Mouse (Mus musculus): ENCODE measurements around the gene Unc79. TPM values are rescaled to one million over a fixed set of nuclear protein-coding genes. Genes with fewer than 3 reads are reported as not detected.

Gene Unc79
- polyA plus RNA-seq, 1 experiment from 2014 or later = 11.3 TPM

DNA sequence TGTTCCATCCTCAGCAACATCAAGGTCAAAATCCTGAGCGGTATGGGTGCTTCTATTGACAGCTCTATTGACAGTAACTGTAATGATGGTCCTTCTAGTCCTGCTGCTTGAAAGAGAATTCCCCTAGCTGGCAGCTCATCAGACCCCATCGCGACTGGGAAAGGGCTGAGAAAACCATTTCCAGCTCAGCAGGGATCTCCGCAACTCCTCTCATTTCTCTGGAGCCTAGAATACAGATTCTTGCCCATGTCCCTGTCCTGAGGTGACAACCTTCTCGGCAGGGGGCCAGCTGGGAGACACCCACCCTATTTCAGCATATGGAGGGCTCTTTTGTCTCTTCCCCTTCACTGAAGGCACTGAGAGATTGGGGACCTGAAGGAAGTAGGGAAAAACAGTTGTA, 244.3 kb downstream of the Unc79 start:
- Histone ChIP-seq H3K9me3 (ENCODE audit: control insufficient read depth, low read length) (no peaks in the 10 kb centered on the region), H3K4me2 (replicated peaks) (no peak overlapping the region), H3K36me3 (replicated peaks; ENCODE audit: control insufficient read depth, insufficient read depth) (no peaks in the 10 kb centered on the region), H3K27ac (no peak overlapping the region), H3K9ac (no peak overlapping the region), H3K27me3 (ENCODE audit: control insufficient read depth, insufficient read depth, low read length) (no peaks in the 10 kb centered on the region), H3K4me3 (replicated peaks; ENCODE audit: low read length) (no peak overlapping the region), H3K4me1 (replicated peaks; ENCODE audit: control insufficient read depth, insufficient read depth, low read length) (no peaks in the 10 kb centered on the region)
- DNase-seq (ENCODE audit: low spot score) = no peak
- ATAC-seq (ENCODE audit: low FRiP score) = no peak
- 72% methylated on average over 5 of the region's 5 CpGs for WGBS

DNA sequence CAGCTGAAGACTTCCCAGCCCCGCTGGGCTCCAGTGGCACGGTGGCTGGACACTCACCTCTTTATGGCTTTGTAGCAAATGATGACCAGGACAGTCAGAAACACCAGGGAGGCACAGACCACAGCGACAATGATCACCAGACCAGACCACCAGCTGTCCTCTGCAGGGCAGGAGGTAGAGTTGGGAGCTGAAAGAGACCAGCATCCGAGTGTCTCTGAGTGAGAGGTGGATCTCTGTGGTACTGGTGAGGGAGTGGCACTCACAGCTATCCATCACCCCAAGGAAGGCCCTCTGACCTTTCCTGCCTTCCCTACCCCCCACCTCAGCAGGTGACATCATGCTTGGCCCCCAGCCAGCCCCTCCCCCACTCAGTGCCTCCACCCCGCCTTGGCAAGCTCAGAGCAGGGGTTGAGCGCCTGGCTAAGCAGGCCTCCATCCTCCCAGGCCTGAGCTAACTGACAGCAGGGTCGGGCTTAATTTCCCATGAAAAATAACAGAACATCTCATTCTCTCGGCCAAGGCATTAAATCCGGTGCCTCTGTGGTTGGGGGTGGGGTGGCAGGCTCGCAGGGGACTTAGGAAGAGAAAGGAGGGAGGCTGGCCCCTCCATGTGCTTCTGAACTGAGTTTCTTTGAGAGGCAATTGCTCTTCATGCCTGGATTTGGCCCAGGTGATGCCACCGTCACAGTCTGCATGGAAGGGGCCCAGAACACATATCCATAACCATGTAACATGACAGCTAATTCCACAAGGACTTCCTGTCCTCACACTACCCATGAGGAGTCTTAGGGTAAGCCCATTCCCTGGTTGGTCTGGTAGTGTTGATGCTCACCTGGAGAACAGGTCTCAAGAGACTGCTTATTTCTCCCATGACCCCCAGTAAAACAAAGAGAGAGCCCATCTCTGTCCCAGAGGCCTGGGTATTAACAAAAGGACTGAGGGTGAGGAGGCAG, 254.2 kb downstream of the Unc79 start:
- Histone ChIP-seq H3K4me1 (replicated peaks; ENCODE audit: control insufficient read depth, insufficient read depth, low read length) (peaks cover 19% of the 10 kb centered on the region), H3K4me2 (replicated peaks) (no peak overlapping the region), H3K9ac (no peak overlapping the region), H3K9me3 (ENCODE audit: control insufficient read depth, low read length) (no peaks in the 10 kb centered on the region), H3K27me3 (ENCODE audit: control insufficient read depth, insufficient read depth, low read length) (no peaks in the 10 kb centered on the region), H3K4me3 (replicated peaks; ENCODE audit: low read length) (no peak overlapping the region), H3K36me3 (replicated peaks; ENCODE audit: control insufficient read depth, insufficient read depth) (no peaks in the 10 kb centered on the region), H3K27ac (peak overlapping the region; percentile 72)
- DNase-seq (ENCODE audit: low spot score) = peak; percentile 28
- peak; percentile 75 for ATAC-seq (ENCODE audit: low FRiP score)
- 15% methylated on average over 11 of the region's 11 CpGs for WGBS

DNA sequence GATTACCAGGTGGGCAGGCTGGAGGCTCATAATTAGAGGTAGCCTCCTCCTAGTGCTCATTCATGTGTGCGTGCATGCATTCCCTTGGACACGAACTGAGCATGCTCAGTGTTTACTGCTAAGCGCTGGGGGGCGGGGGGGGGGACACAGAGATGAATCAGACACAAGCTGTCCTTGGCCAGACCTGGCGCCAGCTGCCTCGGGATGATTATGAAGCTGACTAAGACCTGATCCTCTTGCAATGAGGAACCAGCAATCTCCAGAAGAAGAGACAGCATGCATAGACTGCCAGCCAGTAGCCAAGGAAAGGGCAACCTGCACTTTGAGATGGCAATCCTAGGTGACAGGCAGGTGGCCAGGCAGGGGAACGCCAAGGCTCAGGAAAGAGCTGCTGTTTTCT, 256.9 kb downstream of the Unc79 start:
- Histone ChIP-seq H3K36me3 (replicated peaks; ENCODE audit: control insufficient read depth, insufficient read depth) (no peaks in the 10 kb centered on the region), H3K9me3 (ENCODE audit: control insufficient read depth, low read length) (no peaks in the 10 kb centered on the region), H3K4me1 (replicated peaks; ENCODE audit: control insufficient read depth, insufficient read depth, low read length) (peaks cover 19% of the 10 kb centered on the region), H3K27ac (no peak overlapping the region), H3K4me2 (replicated peaks) (no peak overlapping the region), H3K27me3 (ENCODE audit: control insufficient read depth, insufficient read depth, low read length) (no peaks in the 10 kb centered on the region), H3K9ac (no peak overlapping the region), H3K4me3 (replicated peaks; ENCODE audit: low read length) (no peak overlapping the region)
- no peak for ATAC-seq (ENCODE audit: low FRiP score)
- no peak for DNase-seq (ENCODE audit: low spot score)
- WGBS = 72% methylated on average over 7 of the region's 7 CpGs

DNA sequence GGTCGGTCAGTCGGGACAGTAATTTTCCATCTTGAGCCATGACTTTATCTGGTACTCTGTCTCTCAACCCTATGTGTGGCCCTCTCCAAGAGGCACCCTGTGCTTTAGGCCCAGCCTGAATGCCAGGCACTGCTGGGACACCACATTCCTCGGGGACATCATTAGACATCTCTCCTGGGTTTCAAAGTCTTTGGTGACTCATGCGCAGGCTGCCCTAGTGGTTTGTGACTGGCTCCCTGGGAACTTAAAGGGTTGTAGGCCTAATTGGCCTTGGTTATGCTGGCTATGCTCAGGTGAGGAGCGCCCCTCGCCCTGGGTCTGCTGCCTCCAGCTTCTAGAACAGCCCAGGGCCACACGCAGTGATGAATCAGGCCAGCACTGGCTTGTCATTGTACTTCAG, 260.9 kb downstream of the Unc79 start:
- Histone ChIP-seq H3K9ac (no peak overlapping the region), H3K27me3 (ENCODE audit: control insufficient read depth, insufficient read depth, low read length) (no peaks in the 10 kb centered on the region), H3K4me2 (replicated peaks) (no peak overlapping the region), H3K4me3 (replicated peaks; ENCODE audit: low read length) (no peak overlapping the region), H3K9me3 (ENCODE audit: control insufficient read depth, low read length) (no peaks in the 10 kb centered on the region), H3K36me3 (replicated peaks; ENCODE audit: control insufficient read depth, insufficient read depth) (no peaks in the 10 kb centered on the region), H3K27ac (no peak overlapping the region), H3K4me1 (replicated peaks; ENCODE audit: control insufficient read depth, insufficient read depth, low read length) (peaks cover 10% of the 10 kb centered on the region)
- 91% methylated on average over 7 of the region's 7 CpGs for WGBS
- ATAC-seq (ENCODE audit: low FRiP score) = no peak
- no peak for DNase-seq (ENCODE audit: low spot score)

DNA sequence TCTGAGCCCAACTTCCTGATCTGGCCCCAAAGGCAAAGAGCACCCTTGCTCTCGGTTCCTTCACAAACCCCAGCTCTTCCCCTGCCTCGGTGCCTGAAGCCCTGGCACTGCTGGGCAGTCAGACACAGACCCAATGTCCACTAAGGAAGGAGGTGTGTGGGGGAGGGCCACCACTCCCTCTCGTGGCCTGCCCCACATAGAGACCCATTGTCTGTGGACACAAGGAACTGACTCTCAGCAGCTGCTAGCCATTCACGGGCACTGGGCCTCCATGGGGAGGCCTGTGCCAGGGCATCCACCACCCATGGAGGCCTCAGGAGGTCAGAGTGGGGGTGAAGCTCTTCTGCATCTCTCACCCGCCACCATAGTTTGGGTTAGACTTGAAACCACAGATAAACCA, 262.4 kb downstream of the Unc79 start:
- WGBS = 50% methylated on average over 5 of the region's 5 CpGs
- no peak overlapping the region for H3K9ac ChIP-seq
- H3K4me1 ChIP-seq (replicated peaks; ENCODE audit: control insufficient read depth, insufficient read depth, low read length) = peaks cover 16% of the 10 kb centered on the region
- H3K36me3 ChIP-seq (replicated peaks; ENCODE audit: control insufficient read depth, insufficient read depth) = no peaks in the 10 kb centered on the region
- no peak overlapping the region for H3K27ac ChIP-seq
- ATAC-seq (ENCODE audit: low FRiP score) (no peak), DNase-seq (ENCODE audit: low spot score) (no peak)
- no peak overlapping the region for H3K4me3 ChIP-seq (replicated peaks; ENCODE audit: low read length)
- H3K9me3 ChIP-seq (ENCODE audit: control insufficient read depth, low read length) = no peaks in the 10 kb centered on the region
- H3K4me2 ChIP-seq (replicated peaks) = no peak overlapping the region
- H3K27me3 ChIP-seq (ENCODE audit: control insufficient read depth, insufficient read depth, low read length) = no peaks in the 10 kb centered on the region

DNA sequence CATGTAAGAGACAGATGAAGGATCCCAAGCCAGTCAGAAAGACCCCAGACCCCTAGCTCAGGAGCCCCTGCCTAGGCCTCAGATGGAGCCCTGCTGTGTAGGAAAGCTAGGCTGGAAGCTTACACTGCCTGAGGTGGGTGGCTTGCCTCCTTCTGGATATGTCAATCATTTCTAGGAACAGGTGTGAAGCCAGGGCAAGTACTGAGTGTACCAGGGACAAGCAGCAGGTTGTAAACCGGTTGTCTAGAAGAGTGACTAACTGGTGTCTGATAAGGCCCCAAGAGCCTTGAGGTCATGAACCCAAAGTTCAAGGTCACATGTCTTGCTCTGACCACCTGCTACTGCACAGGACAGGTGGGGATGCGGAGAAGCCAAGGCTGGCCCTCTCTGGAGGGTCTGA, 264.9 kb downstream of the Unc79 start:
- H3K9ac ChIP-seq = no peak overlapping the region
- no peak for DNase-seq (ENCODE audit: low spot score)
- H3K4me3 ChIP-seq (replicated peaks; ENCODE audit: low read length) = no peak overlapping the region
- WGBS = 89% methylated on average over 2 of the region's 2 CpGs
- H3K9me3 ChIP-seq (ENCODE audit: control insufficient read depth, low read length) = no peaks in the 10 kb centered on the region
- no peak overlapping the region for H3K27ac ChIP-seq
- ATAC-seq (ENCODE audit: low FRiP score) = 0 out of 2 replicates have a peak, but pooled peaks have one; percentile 2
- H3K27me3 ChIP-seq (ENCODE audit: control insufficient read depth, insufficient read depth, low read length) = no peaks in the 10 kb centered on the region
- no peaks in the 10 kb centered on the region for H3K36me3 ChIP-seq (replicated peaks; ENCODE audit: control insufficient read depth, insufficient read depth)
- peaks cover 16% of the 10 kb centered on the region for H3K4me1 ChIP-seq (replicated peaks; ENCODE audit: control insufficient read depth, insufficient read depth, low read length)
- H3K4me2 ChIP-seq (replicated peaks) = no peak overlapping the region

DNA sequence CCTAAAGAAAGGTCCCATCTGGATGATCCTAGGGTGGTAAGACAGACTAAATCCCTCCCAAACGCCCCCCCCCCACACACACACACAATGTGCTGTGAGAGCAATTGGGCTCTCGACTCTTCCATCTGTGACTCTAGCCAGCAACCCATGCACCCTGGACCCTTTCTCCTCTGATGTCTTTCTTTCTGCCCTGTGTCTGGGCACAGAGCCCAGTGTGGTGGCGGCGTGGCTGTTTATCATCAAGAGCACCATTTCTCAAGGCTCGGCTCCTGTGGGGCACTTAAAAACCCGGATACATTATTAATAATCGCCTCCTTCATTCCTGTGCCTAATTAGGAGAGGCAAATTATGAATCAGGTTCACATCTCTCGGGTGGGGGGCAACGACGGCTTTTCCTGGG, 265.6 kb downstream of the Unc79 start:
- Histone ChIP-seq H3K36me3 (replicated peaks; ENCODE audit: control insufficient read depth, insufficient read depth) (no peaks in the 10 kb centered on the region), H3K27ac (peak overlapping the region; percentile 29; the same call in 1 of the 2 replicates), H3K4me2 (replicated peaks) (no peak overlapping the region), H3K4me3 (replicated peaks; ENCODE audit: low read length) (no peak overlapping the region), H3K4me1 (replicated peaks; ENCODE audit: control insufficient read depth, insufficient read depth, low read length) (peaks cover 16% of the 10 kb centered on the region), H3K9me3 (ENCODE audit: control insufficient read depth, low read length) (no peaks in the 10 kb centered on the region), H3K9ac (no peak overlapping the region), H3K27me3 (ENCODE audit: control insufficient read depth, insufficient read depth, low read length) (no peaks in the 10 kb centered on the region)
- DNase-seq (ENCODE audit: low spot score) (peak; percentile 50), ATAC-seq (ENCODE audit: low FRiP score) (peak; percentile 57; the same call in 1 of the 2 replicates)
- WGBS = 30% methylated on average over 10 of the region's 10 CpGs

DNA sequence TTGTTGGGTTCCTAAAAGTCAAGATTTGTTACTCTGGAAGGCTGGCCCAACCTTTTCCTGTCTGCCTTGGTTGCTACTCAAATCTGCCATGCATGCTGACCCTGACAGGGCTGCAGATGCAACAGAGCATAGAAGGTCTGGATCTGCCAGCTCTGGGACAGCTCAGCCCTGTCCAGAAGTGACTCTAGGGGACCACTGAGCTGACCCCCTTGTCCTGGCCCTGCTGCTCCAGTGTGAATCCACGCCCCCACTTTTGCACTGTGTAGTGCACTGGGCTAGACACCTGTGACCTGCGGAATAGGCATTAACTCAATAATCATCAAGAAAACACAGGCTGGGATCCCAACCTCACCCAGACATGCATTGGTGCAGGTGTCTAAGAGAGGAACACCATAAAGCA, 266.1 kb downstream of the Unc79 start:
- H3K36me3 ChIP-seq (replicated peaks; ENCODE audit: control insufficient read depth, insufficient read depth) = no peaks in the 10 kb centered on the region
- ATAC-seq (ENCODE audit: low FRiP score) (peak; percentile 47; the same call in 1 of the 2 replicates), DNase-seq (ENCODE audit: low spot score) (no peak)
- peaks cover 16% of the 10 kb centered on the region for H3K4me1 ChIP-seq (replicated peaks; ENCODE audit: control insufficient read depth, insufficient read depth, low read length)
- 88% methylated on average over 2 of the region's 2 CpGs for WGBS
- H3K27ac ChIP-seq = peak overlapping the region; percentile 29
- no peaks in the 10 kb centered on the region for H3K9me3 ChIP-seq (ENCODE audit: control insufficient read depth, low read length)
- H3K9ac ChIP-seq = no peak overlapping the region
- no peak overlapping the region for H3K4me2 ChIP-seq (replicated peaks)
- no peaks in the 10 kb centered on the region for H3K27me3 ChIP-seq (ENCODE audit: control insufficient read depth, insufficient read depth, low read length)
- no peak overlapping the region for H3K4me3 ChIP-seq (replicated peaks; ENCODE audit: low read length)

DNA sequence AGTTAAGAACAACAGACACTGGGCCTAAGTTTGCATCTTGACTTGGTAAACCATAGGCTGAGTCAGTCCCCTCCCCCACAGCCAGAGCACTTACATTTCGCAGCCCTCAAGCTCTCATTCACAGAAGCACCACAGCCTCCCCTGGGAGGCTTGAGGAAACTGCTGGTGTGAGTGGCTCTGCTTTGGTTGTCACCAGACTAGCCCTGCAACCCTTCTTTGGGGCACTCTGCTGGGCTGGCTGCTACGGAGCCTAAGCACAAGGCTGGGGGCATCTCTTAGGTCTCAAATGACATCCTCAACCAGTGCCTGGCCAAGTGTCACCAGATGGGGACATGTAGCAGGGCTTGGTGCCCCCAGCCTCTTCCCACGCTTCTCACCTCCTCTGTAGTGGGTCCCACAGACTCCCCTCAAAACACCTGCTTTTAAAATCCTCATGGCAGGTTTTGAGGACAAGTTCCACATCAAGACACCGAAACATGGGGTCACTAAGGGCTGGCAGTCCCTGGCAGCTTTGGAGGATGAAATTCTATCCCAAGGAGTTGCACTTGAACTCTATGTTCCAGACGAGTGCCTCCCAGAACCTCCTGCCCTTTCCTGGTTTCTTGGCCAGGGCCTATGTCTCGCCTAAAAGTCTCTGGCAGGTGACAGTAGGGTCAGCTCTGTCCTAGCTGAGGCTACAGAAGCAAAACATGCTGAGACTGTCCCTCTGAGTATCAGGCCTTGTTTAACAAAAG, 267.4 kb downstream of the Unc79 start:
- no peaks in the 10 kb centered on the region for H3K27me3 ChIP-seq (ENCODE audit: control insufficient read depth, insufficient read depth, low read length)
- WGBS = 74% methylated on average over 6 of the region's 6 CpGs
- ATAC-seq (ENCODE audit: low FRiP score) = no peak
- no peak overlapping the region for H3K4me2 ChIP-seq (replicated peaks)
- no peak for DNase-seq (ENCODE audit: low spot score)
- H3K9ac ChIP-seq = no peak overlapping the region
- H3K4me3 ChIP-seq (replicated peaks; ENCODE audit: low read length) = no peak overlapping the region
- no peaks in the 10 kb centered on the region for H3K36me3 ChIP-seq (replicated peaks; ENCODE audit: control insufficient read depth, insufficient read depth)
- H3K9me3 ChIP-seq (ENCODE audit: control insufficient read depth, low read length) = no peaks in the 10 kb centered on the region
- peaks cover 16% of the 10 kb centered on the region for H3K4me1 ChIP-seq (replicated peaks; ENCODE audit: control insufficient read depth, insufficient read depth, low read length)
- H3K27ac ChIP-seq = no peak overlapping the region
